Mouse (Mus musculus) midbrain, postnatal 0 days (tissue): ENCODE measurements at regions not wholly inside any gene's neighbourhood (a gene's known extent, or its start where the extent isn't known, plus 50 kb on each side); places are given as distances from the start of the nearest gene placed in this dataset.
"Not testable (repeated sequence)": the region's sequence is repeated elsewhere in the genome, so short reads cannot be mapped to it uniquely, and the experiment has no call there.

Experiments
- ATAC-seq: fragments of 200-750 bp; cut with Nextera tagmentation; 2 replicates; pipeline ENCODE4 v1.8.0; 2017; ENCODE audit warnings: moderate number of reproducible peaks, mild to moderate bottlenecking, moderate TSS enrichment, moderate library complexity; ENCODE audit not compliant: low FRiP score
- DNase-seq: peaks from one replicate; pipeline ENCODE4 v3.0.0-alpha.2; 2015; ENCODE audit warnings: low spot score
- H3K27ac ChIP-seq: fragments of 300-500 bp; sonication (generic); 2 replicates; pipeline ENCODE4 v1.5.1; 2014; ENCODE audit warnings: low read depth, mild to moderate bottlenecking, low read length, mixed read lengths
- H3K27me3 ChIP-seq: fragments of 300-500 bp; sonication (generic); 2 replicates; pipeline ENCODE4 v1.6.1; 2014; ENCODE audit warnings: low read length, control low read depth, mixed read lengths; ENCODE audit not compliant: insufficient read depth
- H3K36me3 ChIP-seq: fragments of 300-500 bp; sonication (generic); 2 replicates; pipeline ENCODE4 v1.6.1; 2014; ENCODE audit warnings: low read length, control low read depth, mixed read lengths; ENCODE audit not compliant: insufficient read depth
- H3K4me1 ChIP-seq: fragments of 300-500 bp; sonication (generic); 2 replicates; pipeline ENCODE4 v1.6.1; 2014; ENCODE audit warnings: mild to moderate bottlenecking, control low read depth, antibody characterized with exemption, low read length, mixed read lengths; ENCODE audit not compliant: insufficient read depth
- H3K4me2 ChIP-seq: fragments of 300-500 bp; sonication (generic); 2 replicates; pipeline ENCODE4 v1.6.1; 2014; ENCODE audit warnings: low read depth, mild to moderate bottlenecking, low read length, mixed read lengths; ENCODE audit not compliant: poor library complexity, severe bottlenecking
- H3K4me3 ChIP-seq: fragments of 300-500 bp; sonication (generic); 2 replicates; pipeline ENCODE4 v1.5.1; 2014; ENCODE audit warnings: low read depth, mild to moderate bottlenecking, low read length, moderate library complexity
- H3K9ac ChIP-seq: fragments of 300-500 bp; sonication (generic); replicated peaks from 2 replicates; pipeline ENCODE4 v1.6.1; 2014; ENCODE audit warnings: mild to moderate bottlenecking, low read length, moderate library complexity, mixed read lengths; ENCODE audit not compliant: poor library complexity, severe bottlenecking
- H3K9me3 ChIP-seq: fragments of 300-500 bp; sonication (generic); 2 replicates; pipeline ENCODE4 v1.6.1; 2016; ENCODE audit warnings: low read length, control low read depth
- CTCF ChIP-seq: IDR thresholded peaks from 2 replicates; pipeline ENCODE4 v1.5.1; 2016; ENCODE audit warnings: antibody characterized with exemption, mild to moderate bottlenecking
- WGBS: fragments of 180-500 bp; shearing (Covaris S2); extraction: QIAGEN DNeasy Blood & Tissue Kit; methylation state at CpG from one replicate; pipeline ENCODE4 v1.1.7; 2014; 5-methylcytosine and 5-hydroxymethylcytosine counted together

- Histone ChIP-seq H3K4me3 (no peak overlapping the region), H3K27ac (no peak overlapping the region)
- no peak for DNase-seq
Observed at GRCm38 (mm10) chr12:65364179-65364578, 138.9 kb downstream of the Wdr20rt start.

GRCm38 (mm10) chr12:65367334-65367733 is 142.0 kb downstream of the Wdr20rt start:
- no peak for ATAC-seq
- H3K4me3 ChIP-seq: no peak overlapping the region
- DNase-seq: no peak
- 58% methylated on average over 4 of the region's 4 CpGs for WGBS
- H3K9ac ChIP-seq: no peak overlapping the region
- no peak for TF ChIP-seq CTCF
- H3K27ac ChIP-seq: no peak overlapping the region
- no peaks in the 10 kb centered on the region for H3K4me1 ChIP-seq
- no peaks in the 10 kb centered on the region for H3K9me3 ChIP-seq
- no peaks in the 10 kb centered on the region for H3K27me3 ChIP-seq
- no peaks in the 10 kb centered on the region for H3K36me3 ChIP-seq
- H3K4me2 ChIP-seq: no peak overlapping the region

More at GRCm38 (mm10) chr12:65364179-65364578, 138.9 kb downstream of the Wdr20rt start:
- Histone ChIP-seq H3K36me3 (no peaks in the 10 kb centered on the region), H3K4me2 (no peak overlapping the region), H3K9me3 (no peaks in the 10 kb centered on the region), H3K9ac (no peak overlapping the region), H3K27me3 (no peaks in the 10 kb centered on the region), H3K4me1 (no peaks in the 10 kb centered on the region)
- TF ChIP-seq CTCF: peak; percentile 15; the same call in 1 of the 2 replicates
- 73% methylated on average over 4 of the region's 4 CpGs for WGBS
- no peak for ATAC-seq

GRCm38 (mm10) chr12:65367866-65368419 is 142.6 kb downstream of the Wdr20rt start:
- H3K27ac ChIP-seq: no peak overlapping the region
- no peak for TF ChIP-seq CTCF
- no peaks in the 10 kb centered on the region for H3K36me3 ChIP-seq
- DNase-seq (no peak), ATAC-seq (no peak)
- no peaks in the 10 kb centered on the region for H3K4me1 ChIP-seq
- WGBS: 89% methylated on average over 1 of the region's 1 CpGs
- no peak overlapping the region for H3K4me3 ChIP-seq
- H3K9ac ChIP-seq: no peak overlapping the region
- no peaks in the 10 kb centered on the region for H3K27me3 ChIP-seq
- no peaks in the 10 kb centered on the region for H3K9me3 ChIP-seq
- no peak overlapping the region for H3K4me2 ChIP-seq

GRCm38 (mm10) chr12:65371650-65372049 is 146.3 kb downstream of the Wdr20rt start:
- Histone ChIP-seq H3K4me1 (no peaks in the 10 kb centered on the region), H3K4me3 (no peak overlapping the region), H3K27ac (no peak overlapping the region), H3K4me2 (no peak overlapping the region), H3K36me3 (no peaks in the 10 kb centered on the region), H3K9ac (no peak overlapping the region), H3K9me3 (no peaks in the 10 kb centered on the region), H3K27me3 (no peaks in the 10 kb centered on the region)
- DNase-seq (no peak), ATAC-seq (no peak)
- no peak for TF ChIP-seq CTCF
- 66% methylated on average over 2 of the region's 2 CpGs for WGBS

- H3K9me3 ChIP-seq: no peaks in the 10 kb centered on the region
- no peaks in the 10 kb centered on the region for H3K27me3 ChIP-seq
- no peak for DNase-seq
- ATAC-seq: no peak
- no peaks in the 10 kb centered on the region for H3K4me1 ChIP-seq
- H3K9ac ChIP-seq: no peak overlapping the region
- 90% methylated on average over 1 of the region's 1 CpGs for WGBS
- no peak overlapping the region for H3K27ac ChIP-seq
- TF ChIP-seq CTCF: no peak
- H3K4me2 ChIP-seq: no peak overlapping the region
- H3K36me3 ChIP-seq: no peaks in the 10 kb centered on the region
- H3K4me3 ChIP-seq: no peak overlapping the region
Observed at GRCm38 (mm10) chr12:65379321-65379720, 154.0 kb downstream of the Wdr20rt start.

GRCm38 (mm10) chr12:65382118-65382791 is 156.9 kb downstream of the Wdr20rt start:
- Histone ChIP-seq H3K27ac (no peak overlapping the region), H3K4me2 (no peak overlapping the region), H3K4me3 (no peak overlapping the region), H3K4me1 (no peaks in the 10 kb centered on the region), H3K9ac (no peak overlapping the region), H3K36me3 (no peaks in the 10 kb centered on the region), H3K27me3 (no peaks in the 10 kb centered on the region), H3K9me3 (no peaks in the 10 kb centered on the region)
- DNase-seq (peak; percentile 30), ATAC-seq (0 out of 2 replicates have a peak, but pooled peaks have one; percentile 41)
- 10% methylated on average over 5 of the region's 5 CpGs for WGBS
- TF ChIP-seq CTCF: no peak

- not testable (repeated sequence) for ATAC-seq
- WGBS: 80% methylated on average over 11 of the region's 11 CpGs
Observed at GRCm38 (mm10) chr12:65382796-65383195, 157.5 kb downstream of the Wdr20rt start.

More at GRCm38 (mm10) chr12:65382796-65383195, 157.5 kb downstream of the Wdr20rt start:
- DNase-seq, H3K27ac ChIP-seq, H3K36me3 ChIP-seq, H3K27me3 ChIP-seq, H3K4me2 ChIP-seq, H3K9me3 ChIP-seq, H3K4me3 ChIP-seq, H3K9ac ChIP-seq, H3K4me1 ChIP-seq: not testable (repeated sequence)
